Mouse (Mus musculus) urinary bladder, postnatal 0 days (tissue): ENCODE measurements around the gene Krtap19-4. TPM values are rescaled to one million over a fixed set of nuclear protein-coding genes. Genes with fewer than 3 reads are reported as not detected.

Experiments
- polyA plus RNA-seq: library from polyadenylated mRNA; unstranded; fragments of >200 nt; fragmentation: Nextera tagmentation; extraction: Ambion mirVana; gene quantifications from 2 replicates; pipeline ENCODE4 v1.2.1, GENCODE M21; 2015

The Krtap19-4 gene
- polyA plus RNA-seq: not detected in 2 replicates

GRCm38 (mm10) chr16:88884989-88885388, at the start of gene Krtap19-4:
Gene Krtap19-4, minus strand, starts transcription at chr16:88885089.

GRCm38 (mm10) chr16:88932165-88932564, 47.3 kb upstream of the Krtap19-4 start, which contains the start of gene Krtap19-9b:
Gene Krtap19-9b, minus strand, starts transcription at chr16:88932265.

GRCm38 (mm10) chr16:88896357-88896756, 11.5 kb upstream of the Krtap19-4 start, which contains the start of gene Krtap19-5:
Gene Krtap19-5, minus strand, starts transcription at chr16:88896457.

GRCm38 (mm10) chr16:88877938-88878337, 7.0 kb downstream of the Krtap19-4 start, which contains the start of gene Krtap19-3:
Gene Krtap19-3, minus strand, starts transcription at chr16:88878038.

GRCm38 (mm10) chr16:88874169-88874568, 10.7 kb downstream of the Krtap19-4 start, which contains the start of gene Krtap19-2:
Gene Krtap19-2, minus strand, starts transcription at chr16:88874269.

GRCm38 (mm10) chr16:88869311-88869710, 15.6 kb downstream of the Krtap19-4 start, which contains the start of gene Krtap19-1:
Gene Krtap19-1, minus strand, starts transcription at chr16:88869411.

Other genes starting within 250 kb of the Krtap19-4 start
- not detected in 2 replicates for gene Krtap26-1, start 237.3 kb downstream of the Krtap19-4 start, polyA plus RNA-seq
- gene Krtap27-1, start 213.4 kb downstream of the Krtap19-4 start, polyA plus RNA-seq: not detected in 2 replicates
- not detected in 2 replicates for gene 2310061N02Rik, start 177.1 kb downstream of the Krtap19-4 start, polyA plus RNA-seq
- gene Krtap13-1, start 156.2 kb downstream of the Krtap19-4 start, polyA plus RNA-seq: not detected in 2 replicates
- not detected in 2 replicates for gene Krtap13, start 133.5 kb downstream of the Krtap19-4 start, polyA plus RNA-seq
- not detected in 2 replicates for gene 2310034C09Rik, start 126.2 kb downstream of the Krtap19-4 start, polyA plus RNA-seq
- not detected in 2 replicates for gene 2310057N15Rik, start 110.9 kb downstream of the Krtap19-4 start, polyA plus RNA-seq
- gene Gm5965, start 107.2 kb downstream of the Krtap19-4 start, polyA plus RNA-seq: not detected in 2 replicates
- gene Gm20741, start 72.9 kb downstream of the Krtap19-4 start, polyA plus RNA-seq: not detected in 2 replicates
- gene Krtap15, start 64.9 kb downstream of the Krtap19-4 start, polyA plus RNA-seq: not detected in 2 replicates
- not detected in 2 replicates for gene Krtap14, start 58.9 kb downstream of the Krtap19-4 start, polyA plus RNA-seq
- gene Krtap19-1, start 15.7 kb downstream of the Krtap19-4 start, polyA plus RNA-seq: not detected in 2 replicates
- not detected in 2 replicates for gene Krtap19-2, start 10.8 kb downstream of the Krtap19-4 start, polyA plus RNA-seq
- gene Krtap19-3, start 7.1 kb downstream of the Krtap19-4 start, polyA plus RNA-seq: not detected in 2 replicates
- gene Krtap19-5, start 11.4 kb upstream of the Krtap19-4 start, polyA plus RNA-seq: not detected in 2 replicates
- not detected in 2 replicates for gene Krtap19-9b, start 47.2 kb upstream of the Krtap19-4 start, polyA plus RNA-seq
- gene Krtap16-3, start 77.8 kb upstream of the Krtap19-4 start, polyA plus RNA-seq: not detected in 2 replicates
- gene Krtap22-2, start 125.7 kb upstream of the Krtap19-4 start, polyA plus RNA-seq: not detected in 2 replicates
- not detected in 2 replicates for gene Gm10229, start 130.2 kb upstream of the Krtap19-4 start, polyA plus RNA-seq
- not detected in 2 replicates for gene Krtap6-1, start 146.6 kb upstream of the Krtap19-4 start, polyA plus RNA-seq
- not detected in 2 replicates for gene Gm10228, start 156.4 kb upstream of the Krtap19-4 start, polyA plus RNA-seq
- not detected in 2 replicates for gene Krtap6-5, start 162.8 kb upstream of the Krtap19-4 start, polyA plus RNA-seq
- gene 1110025L11Rik, start 178.9 kb upstream of the Krtap19-4 start, polyA plus RNA-seq: not detected in 2 replicates
- gene Krtap6-3, start 198.9 kb upstream of the Krtap19-4 start, polyA plus RNA-seq: not detected in 2 replicates